Mouse (Mus musculus): Measurements from ENCODE around the gene Ggct. TPM values are rescaled to one million over a fixed set of nuclear protein-coding genes. Genes with fewer than 3 reads are reported as not detected.

The Ggct gene
- polyA plus RNA-seq, 1 experiment from 2014 or later, result 9.5 TPM

- Histone ChIP-seq H3K27ac (replicated peaks) (no peak overlapping the region), H3K36me3 (replicated peaks) (no peaks in the 10 kb centered on the region), H3K9me3 (0 out of 2 replicates have a peak, but pooled peaks cover 5% of the 10 kb centered on the region), H3K4me1 (peaks cover 22% of the 10 kb centered on the region), H3K4me3 (no peak overlapping the region), H3K27me3 (replicated peaks; ENCODE audit: low read depth, poor library complexity, severe bottlenecking) (peaks cover 26% of the 10 kb centered on the region; the same call in 1 of the 2 replicates)
- 88% methylated on average over 3 of the region's 3 CpGs for WGBS
- no peak for DNase-seq (ENCODE audit: low spot score)
Observed at GRCm38 (mm10) chr6:55014184-55014583, 21.4 kb upstream of the Ggct start.

- Histone ChIP-seq H3K4me1 (peaks cover 22% of the 10 kb centered on the region), H3K27ac (replicated peaks) (no peak overlapping the region), H3K4me3 (no peak overlapping the region), H3K9me3 (0 out of 2 replicates have a peak, but pooled peaks cover 5% of the 10 kb centered on the region), H3K36me3 (replicated peaks) (no peaks in the 10 kb centered on the region), H3K27me3 (replicated peaks; ENCODE audit: low read depth, poor library complexity, severe bottlenecking) (peaks cover 22% of the 10 kb centered on the region)
- DNase-seq (ENCODE audit: low spot score), result no peak
- 78% methylated on average over 7 of the region's 7 CpGs for WGBS
Observed at GRCm38 (mm10) chr6:55012516-55012915, 19.8 kb upstream of the Ggct start.

GRCm38 (mm10) chr6:55010330-55011091 is 17.8 kb upstream of the Ggct start:
- Histone ChIP-seq H3K4me3 (peak overlapping the region; percentile 38), H3K4me1 (peaks cover 10% of the 10 kb centered on the region), H3K27me3 (replicated peaks; ENCODE audit: low read depth, poor library complexity, severe bottlenecking) (peaks cover 22% of the 10 kb centered on the region), H3K27ac (replicated peaks) (peak overlapping the region; percentile 78; the same call in 1 of the 2 replicates), H3K36me3 (replicated peaks) (no peaks in the 10 kb centered on the region), H3K9me3 (0 out of 2 replicates have a peak, but pooled peaks cover 5% of the 10 kb centered on the region)
- WGBS, result 55% methylated on average over 4 of the region's 4 CpGs
- no peak for DNase-seq (ENCODE audit: low spot score)

- WGBS, result 18% methylated on average over 16 of the region's 16 CpGs
- H3K4me3 ChIP-seq, result peak overlapping the region; percentile 38
Observed at GRCm38 (mm10) chr6:55009391-55010230, 16.9 kb upstream of the Ggct start.

GRCm38 (mm10) chr6:55008401-55008800 is 15.7 kb upstream of the Ggct start:
- DNase-seq (ENCODE audit: low spot score), result no peak
- Histone ChIP-seq H3K27ac (replicated peaks) (0 out of 2 replicates have a peak overlapping the region, but pooled peaks have one; percentile 5), H3K9me3 (no peaks in the 10 kb centered on the region), H3K27me3 (replicated peaks; ENCODE audit: low read depth, poor library complexity, severe bottlenecking) (peaks cover 22% of the 10 kb centered on the region), H3K4me1 (peaks cover 10% of the 10 kb centered on the region), H3K4me3 (no peak overlapping the region), H3K36me3 (replicated peaks) (no peaks in the 10 kb centered on the region)
- WGBS, result 87% methylated on average over 8 of the region's 8 CpGs

More at GRCm38 (mm10) chr6:55009391-55010230, 16.9 kb upstream of the Ggct start:
- peak overlapping the region; percentile 78 for H3K27ac ChIP-seq (replicated peaks)
- H3K9me3 ChIP-seq, result 0 out of 2 replicates have a peak, but pooled peaks cover 4% of the 10 kb centered on the region
- DNase-seq (ENCODE audit: low spot score), result peak; percentile 41
- peaks cover 22% of the 10 kb centered on the region for H3K27me3 ChIP-seq (replicated peaks; ENCODE audit: low read depth, poor library complexity, severe bottlenecking)
- no peaks in the 10 kb centered on the region for H3K36me3 ChIP-seq (replicated peaks)
- peaks cover 10% of the 10 kb centered on the region for H3K4me1 ChIP-seq

GRCm38 (mm10) chr6:55003559-55003958 is 10.8 kb upstream of the Ggct start:
- H3K27me3 ChIP-seq (replicated peaks; ENCODE audit: low read depth, poor library complexity, severe bottlenecking), result peaks cover 7% of the 10 kb centered on the region
- no peak for DNase-seq (ENCODE audit: low spot score)
- H3K27ac ChIP-seq (replicated peaks), result no peak overlapping the region
- 74% methylated on average over 4 of the region's 4 CpGs for WGBS
- H3K4me3 ChIP-seq, result no peak overlapping the region
- no peaks in the 10 kb centered on the region for H3K36me3 ChIP-seq (replicated peaks)
- H3K9me3 ChIP-seq, result no peaks in the 10 kb centered on the region
- no peaks in the 10 kb centered on the region for H3K4me1 ChIP-seq

- no peak for DNase-seq (ENCODE audit: low spot score)
- H3K36me3 ChIP-seq (replicated peaks), result no peaks in the 10 kb centered on the region
- H3K4me1 ChIP-seq, result no peaks in the 10 kb centered on the region
- WGBS, result 63% methylated on average over 4 of the region's 4 CpGs
- no peak overlapping the region for H3K27ac ChIP-seq (replicated peaks)
- H3K4me3 ChIP-seq, result no peak overlapping the region
- H3K9me3 ChIP-seq, result no peaks in the 10 kb centered on the region
- H3K27me3 ChIP-seq (replicated peaks; ENCODE audit: low read depth, poor library complexity, severe bottlenecking), result no peaks in the 10 kb centered on the region; the same call in 1 of the 2 replicates
Observed at GRCm38 (mm10) chr6:55002438-55002837, 9.7 kb upstream of the Ggct start.

GRCm38 (mm10) chr6:55001320-55001719 is 8.6 kb upstream of the Ggct start:
- no peaks in the 10 kb centered on the region for H3K9me3 ChIP-seq
- WGBS, result 90% methylated on average over 4 of the region's 4 CpGs
- DNase-seq (ENCODE audit: low spot score), result no peak
- H3K4me1 ChIP-seq, result no peaks in the 10 kb centered on the region
- no peaks in the 10 kb centered on the region; the same call in 1 of the 2 replicates for H3K27me3 ChIP-seq (replicated peaks; ENCODE audit: low read depth, poor library complexity, severe bottlenecking)
- H3K4me3 ChIP-seq, result no peak overlapping the region
- no peak overlapping the region for H3K27ac ChIP-seq (replicated peaks)
- H3K36me3 ChIP-seq (replicated peaks), result no peaks in the 10 kb centered on the region

GRCm38 (mm10) chr6:54997726-54998125 is 5.0 kb upstream of the Ggct start:
- H3K9me3 ChIP-seq, result no peaks in the 10 kb centered on the region
- H3K4me1 ChIP-seq, result peaks cover 4% of the 10 kb centered on the region; the same call in 1 of the 2 replicates
- no peak overlapping the region for H3K27ac ChIP-seq (replicated peaks)
- H3K36me3 ChIP-seq (replicated peaks), result no peaks in the 10 kb centered on the region
- DNase-seq (ENCODE audit: low spot score), result no peak
- no peaks in the 10 kb centered on the region; the same call in 1 of the 2 replicates for H3K27me3 ChIP-seq (replicated peaks; ENCODE audit: low read depth, poor library complexity, severe bottlenecking)
- WGBS, result 82% methylated on average over 6 of the region's 6 CpGs
- H3K4me3 ChIP-seq, result no peak overlapping the region

- Histone ChIP-seq H3K4me3 (no peak overlapping the region), H3K9me3 (no peaks in the 10 kb centered on the region), H3K36me3 (replicated peaks) (no peaks in the 10 kb centered on the region), H3K27me3 (replicated peaks; ENCODE audit: low read depth, poor library complexity, severe bottlenecking) (peaks cover 6% of the 10 kb centered on the region), H3K27ac (replicated peaks) (no peak overlapping the region), H3K4me1 (peaks cover 13% of the 10 kb centered on the region)
- DNase-seq (ENCODE audit: low spot score), result no peak
- 93% methylated on average over 3 of the region's 3 CpGs for WGBS
Observed at GRCm38 (mm10) chr6:54996361-54996760, 3.6 kb upstream of the Ggct start.

- 9% methylated on average over 7 of the region's 7 CpGs for WGBS
- Histone ChIP-seq H3K4me1 (peaks cover 13% of the 10 kb centered on the region), H3K9me3 (no peaks in the 10 kb centered on the region), H3K4me3 (peak overlapping the region; percentile 69), H3K27me3 (replicated peaks; ENCODE audit: low read depth, poor library complexity, severe bottlenecking) (peaks cover 9% of the 10 kb centered on the region; the same call in 1 of the 2 replicates), H3K36me3 (replicated peaks) (no peaks in the 10 kb centered on the region), H3K27ac (replicated peaks) (peak overlapping the region; percentile 74)
- no peak for DNase-seq (ENCODE audit: low spot score)
Observed at GRCm38 (mm10) chr6:54992141-54992540, 609 bp downstream of the Ggct start.

- WGBS, result 91% methylated on average over 2 of the region's 2 CpGs
- Histone ChIP-seq H3K27ac (replicated peaks) (no peak overlapping the region), H3K36me3 (replicated peaks) (no peaks in the 10 kb centered on the region), H3K4me3 (no peak overlapping the region), H3K9me3 (no peaks in the 10 kb centered on the region), H3K27me3 (replicated peaks; ENCODE audit: low read depth, poor library complexity, severe bottlenecking) (peaks cover 9% of the 10 kb centered on the region; the same call in 1 of the 2 replicates), H3K4me1 (peaks cover 13% of the 10 kb centered on the region)
- no peak for DNase-seq (ENCODE audit: low spot score)
Observed at GRCm38 (mm10) chr6:54991189-54991588, 1.6 kb downstream of the Ggct start.

Measured in embryonic facial prominence, embryonic 10.5 days (tissue).